Mouse (Mus musculus) limb, embryonic 15.5 days (tissue): ENCODE results near the gene Hoxc5. TPM values are rescaled to one million over a fixed set of nuclear protein-coding genes. Genes with fewer than 3 reads are reported as not detected.

Experiments
- ATAC-seq: fragments of 200-750 bp; cut with Nextera tagmentation; 2 replicates; pipeline ENCODE4 v1.8.0; 2017; ENCODE audit warnings: low read depth, moderate TSS enrichment; ENCODE audit not compliant: insufficient number of reproducible peaks, low FRiP score, low TSS enrichment
- H3K27ac ChIP-seq: fragments of 300-500 bp; sonication (generic); 2 replicates; pipeline ENCODE4 v1.5.1; 2015; ENCODE audit warnings: moderate library complexity, mild to moderate bottlenecking, inconsistent platforms
- H3K27me3 ChIP-seq: fragments of 300-500 bp; sonication (generic); 2 replicates; pipeline ENCODE4 v1.6.1; 2015; ENCODE audit warnings: inconsistent platforms
- H3K36me3 ChIP-seq: fragments of 300-500 bp; sonication (generic); 2 replicates; pipeline ENCODE4 v1.6.1; 2015; ENCODE audit warnings: inconsistent platforms
- H3K4me1 ChIP-seq: fragments of 300-500 bp; sonication (generic); 2 replicates; pipeline ENCODE4 v1.6.1; 2015; ENCODE audit warnings: inconsistent platforms
- H3K4me2 ChIP-seq: fragments of 300-500 bp; sonication (generic); 2 replicates; pipeline ENCODE4 v1.6.1; 2015; ENCODE audit warnings: mild to moderate bottlenecking, inconsistent platforms
- H3K4me3 ChIP-seq: fragments of 300-500 bp; sonication (generic); 2 replicates; pipeline ENCODE4 v1.5.1; 2015; ENCODE audit warnings: mild to moderate bottlenecking, inconsistent platforms
- H3K9ac ChIP-seq: fragments of 300-500 bp; sonication (generic); 2 replicates; pipeline ENCODE4 v1.6.1; 2015; ENCODE audit warnings: inconsistent platforms
- H3K9me3 ChIP-seq: fragments of 300-500 bp; sonication (generic); 2 replicates; pipeline ENCODE4 v1.6.1; 2016; ENCODE audit warnings: inconsistent platforms
- whole genome bisulfite sequencing: fragments of 180-500 bp; shearing (Covaris S2); methylation state at CpG from one replicate; pipeline ENCODE4 v1.1.7; 2015; 5-methylcytosine and 5-hydroxymethylcytosine counted together
- polyA plus RNA-seq: library from polyadenylated mRNA; unstranded; fragments of >200 nt; fragmentation: Nextera tagmentation; extraction: Ambion mirVana; gene quantifications from 2 replicates; pipeline ENCODE4 v1.2.1, GENCODE M21; 2015

Hoxc5 gene
- polyA plus RNA-seq, 1 experiment from 2014 or later = 2.3 TPM

GRCm38 (mm10) chr15:102934438-102934837, 32.8 kb upstream of the Hoxc5 start:
- no peak overlapping the region for H3K27ac ChIP-seq
- H3K9me3 ChIP-seq = no peaks in the 10 kb centered on the region
- no peak overlapping the region for H3K9ac ChIP-seq
- 7% methylated on average over 12 of the region's 12 CpGs for WGBS
- H3K4me1 ChIP-seq = peaks cover 17% of the 10 kb centered on the region
- no peak overlapping the region for H3K4me2 ChIP-seq
- ATAC-seq = no peak
- H3K27me3 ChIP-seq = peaks cover 100% of the 10 kb centered on the region
- no peaks in the 10 kb centered on the region for H3K36me3 ChIP-seq
- H3K4me3 ChIP-seq = peak overlapping the region; percentile 26

GRCm38 (mm10) chr15:102934897-102935296, 32.3 kb upstream of the Hoxc5 start:
- WGBS = 2% methylated on average over 26 of the region's 27 CpGs
- H3K9ac ChIP-seq = no peak overlapping the region
- H3K27me3 ChIP-seq = peaks cover 100% of the 10 kb centered on the region
- no peak overlapping the region for H3K27ac ChIP-seq
- no peaks in the 10 kb centered on the region for H3K9me3 ChIP-seq
- H3K36me3 ChIP-seq = no peaks in the 10 kb centered on the region
- H3K4me1 ChIP-seq = peaks cover 22% of the 10 kb centered on the region
- H3K4me2 ChIP-seq = peak overlapping the region; percentile 30
- H3K4me3 ChIP-seq = peak overlapping the region; percentile 26
- no peak for ATAC-seq

- under 1% methylated on average over 31 of the region's 31 CpGs for WGBS
- Histone ChIP-seq H3K36me3 (no peaks in the 10 kb centered on the region), H3K9me3 (no peaks in the 10 kb centered on the region), H3K9ac (no peak within 1 kb of the TSS), H3K4me1 (peaks cover 22% of the 10 kb centered on the region), H3K4me2 (peak within 1 kb of the TSS; percentile 38), H3K27me3 (peaks cover 100% of the 10 kb centered on the region), H3K4me3 (peak within 1 kb of the TSS; percentile 36), H3K27ac (peak within 1 kb of the TSS; percentile 61)
- ATAC-seq = no peak
Measured at GRCm38 (mm10) chr15:102936279-102936972, 30.8 kb upstream of the Hoxc5 start, which contains the start of gene Hoxc12. Hoxc12 (plus strand) TSS chr15:102936757.

- H3K27me3 ChIP-seq = peaks cover 99% of the 10 kb centered on the region
- no peak overlapping the region for H3K9ac ChIP-seq
- no peak for ATAC-seq
- peaks cover 18% of the 10 kb centered on the region for H3K4me1 ChIP-seq
- H3K36me3 ChIP-seq = no peaks in the 10 kb centered on the region
- peak overlapping the region; percentile 38 for H3K4me2 ChIP-seq
- peak overlapping the region; percentile 36 for H3K4me3 ChIP-seq
- H3K9me3 ChIP-seq = no peaks in the 10 kb centered on the region
- peak overlapping the region; percentile 61 for H3K27ac ChIP-seq
- WGBS = 2% methylated on average over 50 of the region's 50 CpGs
Measured at GRCm38 (mm10) chr15:102937036-102937666, 30.1 kb upstream of the Hoxc5 start.

- Histone ChIP-seq H3K9ac (no peak overlapping the region), H3K4me2 (peak overlapping the region; percentile 31), H3K4me1 (peaks cover 28% of the 10 kb centered on the region), H3K27ac (no peak overlapping the region), H3K4me3 (peak overlapping the region; percentile 6; the same call in 1 of the 2 replicates), H3K36me3 (no peaks in the 10 kb centered on the region), H3K27me3 (peaks cover 96% of the 10 kb centered on the region), H3K9me3 (no peaks in the 10 kb centered on the region)
- no peak for ATAC-seq
- 8% methylated on average over 34 of the region's 34 CpGs for WGBS
Measured at GRCm38 (mm10) chr15:102939256-102940155, 27.7 kb upstream of the Hoxc5 start.

GRCm38 (mm10) chr15:102942739-102943467, 24.3 kb upstream of the Hoxc5 start:
- Histone ChIP-seq H3K4me1 (peaks cover 17% of the 10 kb centered on the region), H3K4me3 (peak overlapping the region; percentile 33), H3K36me3 (no peaks in the 10 kb centered on the region), H3K4me2 (peak overlapping the region; percentile 48), H3K27ac (no peak overlapping the region), H3K27me3 (peaks cover 95% of the 10 kb centered on the region), H3K9me3 (no peaks in the 10 kb centered on the region), H3K9ac (no peak overlapping the region)
- WGBS = 2% methylated on average over 51 of the region's 53 CpGs
- ATAC-seq = no peak

- no peak overlapping the region for H3K9ac ChIP-seq
- no peak overlapping the region for H3K27ac ChIP-seq
- no peaks in the 10 kb centered on the region for H3K36me3 ChIP-seq
- peaks cover 95% of the 10 kb centered on the region for H3K27me3 ChIP-seq
- H3K4me2 ChIP-seq = peak overlapping the region; percentile 48
- H3K9me3 ChIP-seq = no peaks in the 10 kb centered on the region
- no peak for ATAC-seq
- peaks cover 17% of the 10 kb centered on the region for H3K4me1 ChIP-seq
- WGBS = 15% methylated on average over 5 of the region's 5 CpGs
- peak overlapping the region; percentile 33 for H3K4me3 ChIP-seq
Measured at GRCm38 (mm10) chr15:102943468-102943813, 23.8 kb upstream of the Hoxc5 start.

GRCm38 (mm10) chr15:102945185-102946077, 21.8 kb upstream of the Hoxc5 start:
- H3K36me3 ChIP-seq = no peaks in the 10 kb centered on the region
- peaks cover 12% of the 10 kb centered on the region for H3K4me1 ChIP-seq
- H3K27me3 ChIP-seq = peaks cover 90% of the 10 kb centered on the region
- no peaks in the 10 kb centered on the region for H3K9me3 ChIP-seq
- no peak overlapping the region for H3K4me3 ChIP-seq
- no peak overlapping the region for H3K27ac ChIP-seq
- H3K9ac ChIP-seq = no peak overlapping the region
- no peak for ATAC-seq
- 19% methylated on average over 22 of the region's 22 CpGs for WGBS
- H3K4me2 ChIP-seq = no peak overlapping the region

GRCm38 (mm10) chr15:102947276-102947675, 20.0 kb upstream of the Hoxc5 start:
- Histone ChIP-seq H3K9me3 (no peaks in the 10 kb centered on the region), H3K4me3 (no peak overlapping the region), H3K4me1 (peaks cover 12% of the 10 kb centered on the region), H3K36me3 (no peaks in the 10 kb centered on the region), H3K9ac (no peak overlapping the region), H3K27me3 (peaks cover 90% of the 10 kb centered on the region), H3K27ac (no peak overlapping the region), H3K4me2 (peak overlapping the region; percentile 14; the same call in 1 of the 2 replicates)
- 6% methylated on average over 9 of the region's 9 CpGs for WGBS
- no peak for ATAC-seq

- Histone ChIP-seq H3K36me3 (no peaks in the 10 kb centered on the region), H3K4me2 (no peak overlapping the region), H3K4me1 (peaks cover 2% of the 10 kb centered on the region; the same call in 1 of the 2 replicates), H3K9ac (no peak overlapping the region), H3K9me3 (no peaks in the 10 kb centered on the region), H3K27ac (no peak overlapping the region), H3K4me3 (no peak overlapping the region), H3K27me3 (peaks cover 93% of the 10 kb centered on the region)
- WGBS = 27% methylated on average over 2 of the region's 2 CpGs
- no peak for ATAC-seq
Measured at GRCm38 (mm10) chr15:102948842-102949241, 18.4 kb upstream of the Hoxc5 start.
